Mouse (Mus musculus) mature B cell (primary cell): ENCODE data around the gene Fam213a.

Experiments
- in situ Hi-C: fragments of 300-500 bp; cut with MboI; formaldehyde crosslinking; loops from 2 replicates; pipeline ENCODE4 v1.14.3; 2019

The Fam213a gene

DNA sequence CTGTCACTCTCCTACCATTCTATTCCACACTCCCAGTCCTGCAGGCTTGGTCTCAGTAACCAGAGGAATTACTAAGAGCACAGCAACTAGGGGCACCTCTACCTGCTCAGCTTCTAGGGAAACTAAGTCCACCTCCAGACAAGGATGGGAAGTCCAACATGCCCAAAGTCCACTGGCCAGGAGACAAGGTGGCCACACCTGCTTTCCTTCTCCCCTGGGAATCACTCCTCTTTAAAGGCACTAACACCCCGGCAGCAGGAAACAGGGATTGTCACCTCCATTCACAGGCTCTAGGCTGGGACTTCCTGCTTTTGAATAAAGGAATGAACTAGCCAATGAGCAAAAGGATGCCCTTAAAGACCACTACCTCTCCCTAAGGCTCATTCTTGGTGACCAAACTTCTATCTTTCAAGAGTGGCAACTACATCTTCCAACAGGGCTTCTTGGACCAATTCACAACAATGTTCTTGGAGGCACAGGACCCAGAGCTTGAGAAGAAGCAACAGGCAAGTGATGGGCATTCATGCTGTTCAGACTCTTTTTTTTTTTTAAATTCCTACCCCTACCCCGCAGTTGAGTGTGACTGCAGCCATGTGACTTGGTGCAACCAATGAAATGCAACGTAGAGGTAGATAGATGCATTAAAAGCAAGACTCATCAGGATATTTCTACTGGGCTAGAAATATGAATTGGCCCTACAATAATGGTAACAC, 49.9 kb downstream of the Fam213a start:
- in situ Hi-C loops: no loop called here

DNA sequence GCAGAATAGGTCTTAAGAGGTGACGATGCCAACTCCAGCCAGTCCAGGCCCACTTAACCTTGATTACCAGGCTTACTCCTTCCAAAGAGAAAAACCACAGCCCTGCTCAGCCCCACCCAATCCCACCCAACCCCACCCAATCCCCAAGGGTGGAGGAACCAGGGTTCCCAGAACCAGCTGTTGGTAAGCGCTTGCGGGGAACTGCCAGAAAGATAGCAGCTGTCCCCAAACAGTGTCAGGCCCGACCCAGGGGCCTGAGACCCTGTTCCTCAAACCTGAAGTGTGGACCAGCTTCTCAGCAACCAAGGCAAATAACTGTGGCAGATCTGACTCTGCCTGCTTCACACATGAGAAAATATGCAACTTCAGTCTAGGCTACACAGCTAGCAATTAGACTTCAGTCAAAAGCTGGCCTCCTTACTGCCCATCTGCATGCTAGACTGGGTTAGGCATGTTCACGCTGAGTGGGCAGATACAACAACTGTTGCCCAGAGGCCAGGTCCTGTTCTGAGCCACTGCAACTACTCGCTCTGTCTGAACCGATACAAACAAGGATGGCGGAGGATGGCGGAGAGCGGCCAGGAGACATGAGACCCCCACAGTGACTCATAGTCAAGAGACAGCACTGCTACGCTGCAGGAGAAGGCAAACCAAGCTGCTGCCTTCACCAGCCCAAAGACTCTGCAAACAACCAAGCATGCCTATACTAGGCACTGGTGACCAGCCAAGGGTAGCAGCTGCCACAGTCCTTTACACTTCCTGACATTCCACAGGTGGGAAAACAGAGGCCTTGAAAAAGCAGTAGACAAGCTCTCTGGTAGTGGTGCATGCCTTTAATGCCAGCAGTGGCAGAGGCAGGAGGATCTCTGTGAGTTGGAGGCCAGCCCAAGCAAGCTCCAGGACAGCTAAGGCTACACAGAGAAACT, 51.0 kb downstream of the Fam213a start:
- in situ Hi-C loops: no loop called here

DNA sequence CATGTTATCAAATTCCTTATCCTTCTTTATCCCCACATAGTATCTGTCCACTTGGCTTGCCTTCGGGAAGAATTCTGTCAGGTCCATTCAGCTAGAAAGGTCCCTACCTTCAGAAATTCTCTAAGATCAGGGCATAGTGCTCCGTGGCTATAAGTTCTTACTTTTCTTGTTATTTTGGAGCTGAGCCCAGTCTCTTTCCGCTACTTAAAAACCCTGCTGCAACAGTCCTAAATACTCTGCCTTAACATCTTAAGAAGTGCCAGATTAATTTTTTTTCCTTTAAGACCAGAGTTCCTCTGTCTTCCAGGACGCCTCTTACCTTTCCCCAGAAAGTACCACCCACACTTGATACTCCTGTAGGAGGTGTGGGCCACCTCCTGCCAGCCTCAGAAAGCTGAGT, 53.4 kb downstream of the Fam213a start:
- in situ Hi-C loops: no loop called here

- in situ Hi-C loops: no loop called here
Observed at GRCm38 (mm10) chr14:40959586-40959985, 54.0 kb downstream of the Fam213a start.

DNA sequence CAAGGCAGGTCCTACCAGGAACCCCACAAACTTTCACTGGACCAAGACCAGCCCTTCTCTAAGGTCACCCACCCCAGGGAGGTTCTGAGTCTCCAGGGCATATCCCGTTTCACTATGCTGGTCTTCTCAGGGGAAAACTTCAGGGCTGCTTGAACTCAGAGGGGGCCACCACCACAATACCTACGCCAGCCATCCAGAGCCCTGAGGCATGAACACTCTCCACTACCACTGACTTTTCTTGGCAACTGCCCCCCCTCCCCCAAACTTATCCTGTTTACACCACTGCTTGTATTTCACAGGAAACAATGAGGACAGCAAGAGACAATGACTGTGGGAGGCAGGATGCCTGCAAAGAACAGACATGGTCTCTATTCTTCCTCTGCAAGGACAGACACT, 54.6 kb downstream of the Fam213a start:
- in situ Hi-C loops: no loop called here

DNA sequence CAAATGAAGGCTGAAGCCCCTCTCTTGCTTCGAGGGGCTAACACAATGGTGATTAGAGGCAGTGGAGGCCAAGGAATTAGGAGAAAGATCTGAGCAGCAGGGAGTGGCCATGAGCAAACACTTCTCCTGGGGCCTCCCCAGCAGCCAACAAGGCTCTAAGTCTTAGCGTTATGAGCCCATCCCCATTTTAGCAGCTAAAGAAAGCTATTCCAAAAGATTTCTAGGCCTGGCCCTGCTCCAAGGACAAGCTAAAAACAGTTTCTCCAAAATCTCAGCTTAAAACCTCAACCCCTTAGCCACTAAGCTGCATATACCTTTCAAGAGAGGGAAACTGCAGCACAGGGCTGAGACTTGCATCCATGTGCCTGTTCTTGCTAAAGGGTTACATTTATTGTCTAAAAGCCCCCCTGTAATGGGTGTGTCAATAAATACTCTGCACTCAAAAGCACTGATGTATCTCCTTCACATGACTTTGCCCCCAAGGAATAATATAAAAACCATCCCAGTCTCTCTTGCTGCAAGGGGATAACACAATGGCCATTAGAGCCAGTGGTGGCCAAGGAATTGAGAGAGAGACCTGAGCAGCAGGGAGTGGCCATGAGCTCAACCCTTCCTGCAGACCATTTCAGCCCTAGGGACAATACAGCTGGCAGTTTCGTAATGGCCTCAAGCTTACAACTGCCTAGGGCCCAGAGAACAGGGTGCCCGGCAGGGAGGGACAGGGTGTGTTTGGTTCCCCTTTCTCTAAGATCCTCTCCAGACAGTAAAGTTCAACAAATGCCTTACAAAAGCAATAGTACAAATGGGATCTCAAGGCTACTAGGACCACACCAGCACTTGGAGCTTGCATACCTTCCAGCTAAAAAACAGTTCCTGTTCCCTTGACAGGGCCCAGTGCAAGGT, 55.3 kb downstream of the Fam213a start:
- in situ Hi-C loops: no loop called here

- in situ Hi-C loops: no loop called here
Observed at GRCm38 (mm10) chr14:40957607-40958006, 56.0 kb downstream of the Fam213a start.

DNA sequence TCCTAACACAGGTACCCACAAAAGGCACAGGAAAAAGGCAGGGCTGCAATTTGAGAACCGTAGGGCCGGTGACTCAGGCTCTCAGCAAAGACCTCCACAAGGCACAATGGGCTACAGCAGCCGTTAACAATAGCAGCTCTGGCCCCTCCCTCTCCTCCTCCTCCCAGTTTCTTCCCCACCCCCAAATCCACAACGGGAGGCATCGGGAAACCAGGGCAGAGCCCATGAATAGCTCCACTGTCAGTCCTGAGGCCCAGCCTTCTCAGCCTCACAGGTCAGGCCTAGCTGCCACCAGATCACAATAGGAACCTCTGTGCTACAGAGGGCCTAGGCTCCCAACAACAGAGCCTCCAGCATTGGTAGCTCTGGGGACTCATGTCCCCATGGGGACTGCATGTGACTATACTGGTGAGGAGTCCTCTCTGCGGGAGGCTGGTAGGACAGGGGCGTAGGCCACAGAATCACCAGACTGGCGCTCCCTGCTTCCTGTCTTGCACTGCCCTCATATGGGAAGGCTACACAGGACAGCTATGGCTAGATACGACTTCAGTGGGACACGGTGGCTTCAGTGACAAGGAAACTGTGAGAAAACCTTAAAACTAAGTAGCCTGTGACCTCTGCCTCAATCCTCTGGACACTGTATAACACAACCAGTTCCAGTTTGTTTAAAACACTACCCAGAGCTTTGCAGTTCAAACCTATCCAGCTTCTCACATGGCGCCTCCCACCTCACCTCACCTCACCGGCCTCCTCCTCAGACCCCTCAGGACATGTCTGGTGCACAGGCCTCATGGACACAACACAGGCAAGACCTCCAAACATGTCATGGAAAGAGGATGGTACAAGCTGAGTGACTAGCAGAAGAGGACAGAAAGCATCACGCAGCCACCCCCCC, 57.1 kb downstream of the Fam213a start:
- in situ Hi-C loops: no loop called here

DNA sequence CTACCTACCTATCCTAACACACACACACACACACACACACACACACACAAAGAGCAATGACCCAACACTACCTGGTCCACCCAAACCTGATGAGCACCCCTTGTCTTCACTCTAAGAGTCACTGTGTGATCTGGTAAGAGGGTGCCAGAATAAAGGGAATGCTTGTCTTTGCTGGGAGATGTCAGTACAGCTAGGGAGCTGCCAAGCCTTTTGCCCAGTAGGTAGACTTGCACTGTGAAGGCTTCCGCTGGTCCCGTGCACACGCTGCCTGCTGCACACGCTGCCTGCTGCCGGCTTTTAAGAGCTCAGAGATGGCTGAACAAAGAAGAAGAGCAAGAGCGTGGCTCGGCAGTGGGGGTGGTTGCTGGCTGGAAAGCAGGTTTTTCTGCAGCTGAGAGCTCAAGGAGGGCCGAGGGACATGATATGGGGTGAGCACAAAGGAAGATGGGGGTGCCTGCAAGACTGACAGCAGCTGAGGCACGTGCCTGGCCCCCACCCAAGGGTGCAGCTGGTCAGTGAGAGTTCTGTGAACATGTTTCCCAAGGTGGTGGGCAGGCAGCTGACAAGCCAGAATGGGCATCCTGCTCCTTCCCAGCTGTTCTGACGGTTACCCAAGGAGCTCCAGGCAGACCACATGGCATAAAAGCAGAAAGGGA, 57.9 kb downstream of the Fam213a start:
- in situ Hi-C loops: no loop called here

GRCm38 (mm10) chr14:40955146-40955545, 58.4 kb downstream of the Fam213a start:
- in situ Hi-C loops: no loop called here

GRCm38 (mm10) chr14:40953381-40953780, 60.2 kb downstream of the Fam213a start:
- in situ Hi-C loops: no loop called here

DNA sequence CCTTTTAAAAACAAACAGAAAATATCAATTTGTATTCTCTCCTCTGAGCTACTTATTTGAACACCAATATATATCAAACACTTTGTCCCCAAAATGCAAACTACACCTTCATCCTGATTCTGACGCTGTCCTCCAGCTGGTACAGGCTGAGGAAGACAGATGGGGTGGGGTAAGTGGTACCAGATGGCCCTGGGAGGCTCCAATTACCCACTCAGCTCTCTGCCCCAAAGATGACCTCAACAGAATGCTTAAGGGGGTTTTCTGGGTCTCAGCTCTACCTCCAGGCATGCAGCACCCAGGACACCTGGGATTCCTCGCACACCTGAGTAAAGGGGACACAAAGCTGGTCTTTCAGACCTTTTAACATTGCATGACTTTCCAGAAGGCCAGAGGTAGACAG, 60.9 kb downstream of the Fam213a start:
- in situ Hi-C loops: no loop called here

DNA sequence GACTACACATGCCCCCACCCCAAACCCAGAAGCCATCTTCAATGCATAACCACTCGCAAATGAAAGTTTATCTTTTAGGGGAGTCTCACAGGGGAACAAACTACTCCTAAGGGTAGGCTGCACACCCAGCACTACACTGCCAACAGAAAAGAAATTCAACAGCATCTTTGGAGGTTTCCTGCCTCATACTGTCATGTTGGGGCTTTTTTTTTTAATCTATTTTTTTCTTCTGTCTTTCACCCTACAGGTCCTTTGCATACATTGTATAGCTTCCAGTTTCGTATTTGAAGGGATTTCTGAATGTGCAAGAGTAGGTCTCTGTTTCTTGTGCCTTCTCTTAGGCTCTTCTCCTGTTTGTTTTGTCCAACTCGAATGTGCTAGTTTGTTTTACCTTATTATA, 61.3 kb downstream of the Fam213a start:
- in situ Hi-C loops: no loop called here

DNA sequence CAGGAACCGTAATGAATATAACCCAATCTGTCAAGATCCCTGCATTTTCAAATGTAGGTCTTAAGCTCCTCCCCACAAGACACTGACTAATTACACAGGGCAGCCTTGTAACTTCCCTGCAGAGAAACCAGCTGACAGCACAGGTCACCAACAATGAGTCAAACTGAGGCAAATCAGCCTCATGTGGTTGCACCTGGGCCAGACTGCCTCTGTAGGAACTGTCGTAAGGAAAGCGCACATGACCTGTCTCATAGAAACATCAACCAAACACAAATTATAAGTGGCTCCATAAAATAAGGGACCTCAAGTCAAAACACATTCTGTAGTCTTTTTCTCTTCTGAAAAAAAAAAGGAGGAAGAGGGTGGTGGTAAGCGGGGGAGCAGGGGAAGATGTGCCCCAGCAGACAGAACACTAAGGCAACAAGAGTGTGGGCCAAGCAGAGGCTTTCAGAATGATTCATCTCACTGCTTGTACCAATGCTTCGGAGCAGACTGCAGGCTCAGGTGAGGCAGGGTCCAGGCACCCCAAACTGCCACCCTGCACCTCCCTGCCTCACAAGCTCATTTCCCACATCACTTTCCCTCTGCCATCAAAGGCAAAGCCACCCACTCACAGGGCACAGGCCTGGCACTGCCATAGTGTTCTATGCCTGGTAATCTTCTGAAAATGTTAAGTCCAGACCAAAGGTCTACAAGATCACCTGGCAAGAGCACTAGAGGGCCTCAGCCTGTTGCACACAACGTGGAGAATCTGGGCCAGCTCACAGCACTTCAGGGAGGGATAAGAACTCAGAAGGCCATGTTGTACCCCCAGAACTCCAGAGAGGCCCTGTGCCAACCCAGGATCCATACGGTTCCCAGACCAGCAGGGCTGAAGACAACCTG, 63.6 kb downstream of the Fam213a start:
- in situ Hi-C loops: no loop called here

DNA sequence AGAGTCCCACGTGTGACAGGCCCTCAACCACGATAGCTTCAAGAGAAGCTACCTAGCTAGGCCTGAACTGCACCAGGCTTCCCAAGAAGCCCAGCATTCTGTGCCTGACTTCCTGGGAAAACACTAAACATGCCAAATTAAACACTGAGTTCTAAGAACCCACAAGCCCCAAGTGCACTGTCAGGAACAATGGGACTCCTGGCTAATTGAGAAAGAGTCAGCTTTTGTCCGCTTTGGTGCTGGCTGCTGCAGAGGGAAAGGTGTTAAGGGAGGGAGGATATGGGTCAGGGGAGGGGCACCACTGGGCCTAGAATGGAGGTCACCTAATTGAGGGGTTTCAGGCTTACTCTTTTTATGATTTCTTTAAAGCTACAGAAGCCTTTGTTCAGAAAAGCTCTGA, 64.5 kb downstream of the Fam213a start:
- in situ Hi-C loops: no loop called here

- in situ Hi-C loops: no loop called here
Observed at GRCm38 (mm10) chr14:40948522-40948921, 65.1 kb downstream of the Fam213a start.

GRCm38 (mm10) chr14:40947431-40948394, 65.9 kb downstream of the Fam213a start:
- in situ Hi-C loops: no loop called here

DNA sequence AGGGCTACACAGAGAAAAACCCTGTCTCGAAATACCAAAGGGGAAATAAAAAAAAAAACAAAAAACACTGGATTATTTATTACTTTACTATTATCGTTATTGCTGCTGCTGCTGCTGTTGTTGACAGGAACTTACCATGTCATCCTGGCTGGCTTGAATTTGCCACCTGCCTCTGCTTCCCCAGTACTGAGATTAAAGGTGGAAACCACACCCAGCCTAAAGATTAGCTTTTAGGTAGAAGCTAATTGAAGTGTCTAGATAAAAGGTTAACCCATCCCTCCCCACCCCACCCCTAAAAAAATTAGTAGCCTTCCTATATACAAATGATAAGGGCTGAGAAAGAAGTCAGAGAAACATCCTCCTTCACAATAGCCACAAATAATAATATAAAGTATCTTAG, 69.8 kb downstream of the Fam213a start:
- in situ Hi-C loops: no loop called here
